Mouse (Mus musculus): ENCODE results near the gene Hdac7. TPM values are rescaled to one million over a fixed set of nuclear protein-coding genes. Genes with fewer than 3 reads are reported as not detected.

Hdac7 gene
- polyA plus RNA-seq, 1 experiment from 2014 or later = 20.4 TPM

GRCm38 (mm10) chr15:97763256-97764049 lies 80.8 kb downstream of the Hdac7 start:
- Histone ChIP-seq H3K27ac (no peak overlapping the region), H3K27me3 (no peaks in the 10 kb centered on the region), H3K36me3 (peaks cover 3% of the 10 kb centered on the region; the same call in 1 of the 2 replicates), H3K9me3 (replicated peaks) (no peaks in the 10 kb centered on the region), H3K4me2 (no peak overlapping the region), H3K4me3 (no peak overlapping the region), H3K9ac (no peak overlapping the region), H3K4me1 (replicated peaks) (peaks cover 41% of the 10 kb centered on the region)
- 65% methylated on average over 9 of the region's 9 CpGs for WGBS
- ATAC-seq (replicated peaks; ENCODE audit: insufficient number of reproducible peaks, insufficient read depth, low FRiP score, low read depth) = no peak

DNA sequence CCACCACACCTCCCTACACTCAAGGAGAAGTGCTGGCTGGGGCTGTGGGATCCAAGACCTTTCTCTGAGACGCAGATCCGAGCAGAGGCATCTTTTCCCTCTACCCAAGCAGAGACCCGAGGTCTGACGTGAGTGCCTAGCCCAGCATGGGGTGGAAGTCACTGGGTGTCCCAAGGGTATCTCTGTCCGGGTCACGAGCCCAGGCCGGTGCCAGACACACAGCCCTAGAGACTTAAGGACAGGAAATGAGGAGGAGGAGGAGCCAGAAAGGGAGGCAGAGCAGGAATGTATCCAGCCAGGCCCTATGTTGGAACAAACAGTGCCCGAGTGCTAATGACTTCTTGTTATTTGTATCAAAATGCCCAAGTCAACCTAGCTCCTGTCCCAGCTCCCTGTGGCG lies 81.6 kb downstream of the Hdac7 start:
- peaks cover 35% of the 10 kb centered on the region for H3K4me1 ChIP-seq (replicated peaks)
- H3K27me3 ChIP-seq = no peaks in the 10 kb centered on the region
- H3K4me3 ChIP-seq = no peak overlapping the region
- no peak for ATAC-seq (replicated peaks; ENCODE audit: insufficient number of reproducible peaks, insufficient read depth, low FRiP score, low read depth)
- 49% methylated on average over 9 of the region's 9 CpGs for WGBS
- no peaks in the 10 kb centered on the region for H3K9me3 ChIP-seq (replicated peaks)
- no peak overlapping the region for H3K4me2 ChIP-seq
- H3K9ac ChIP-seq = no peak overlapping the region
- H3K36me3 ChIP-seq = peaks cover 3% of the 10 kb centered on the region; the same call in 1 of the 2 replicates
- no peak overlapping the region for H3K27ac ChIP-seq

GRCm38 (mm10) chr15:97761438-97761837 lies 82.9 kb downstream of the Hdac7 start:
- Histone ChIP-seq H3K9me3 (replicated peaks) (no peaks in the 10 kb centered on the region), H3K36me3 (peaks cover 3% of the 10 kb centered on the region; the same call in 1 of the 2 replicates), H3K4me3 (no peak overlapping the region), H3K4me2 (no peak overlapping the region), H3K4me1 (replicated peaks) (peaks cover 23% of the 10 kb centered on the region), H3K9ac (no peak overlapping the region), H3K27me3 (no peaks in the 10 kb centered on the region), H3K27ac (no peak overlapping the region)
- 63% methylated on average over 13 of the region's 13 CpGs for WGBS
- ATAC-seq (replicated peaks; ENCODE audit: insufficient number of reproducible peaks, insufficient read depth, low FRiP score, low read depth) = no peak

DNA sequence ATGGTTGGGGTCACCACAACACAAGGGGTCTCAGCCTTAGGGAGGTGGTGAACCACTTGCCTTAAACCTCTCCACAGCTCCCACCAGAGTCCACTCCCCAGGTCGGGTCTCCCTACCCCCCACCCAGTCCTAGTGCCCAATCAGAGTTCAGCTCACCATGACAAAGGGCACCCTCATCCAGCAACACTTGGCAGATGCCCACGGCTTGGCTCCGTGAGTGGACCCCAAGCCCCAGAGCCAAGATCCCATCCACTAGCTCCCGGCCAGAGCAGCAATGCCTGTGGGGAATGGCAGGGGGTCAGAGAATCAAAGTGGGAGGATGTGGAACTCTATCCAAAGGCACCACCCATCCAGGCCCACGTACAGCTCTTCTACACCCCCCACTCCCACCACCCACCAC lies 83.3 kb downstream of the Hdac7 start:
- H3K27me3 ChIP-seq = no peaks in the 10 kb centered on the region
- no peak overlapping the region for H3K27ac ChIP-seq
- WGBS = 73% methylated on average over 5 of the region's 5 CpGs
- ATAC-seq (replicated peaks; ENCODE audit: insufficient number of reproducible peaks, insufficient read depth, low FRiP score, low read depth) = no peak
- H3K9ac ChIP-seq = no peak overlapping the region
- no peaks in the 10 kb centered on the region for H3K9me3 ChIP-seq (replicated peaks)
- no peak overlapping the region for H3K4me3 ChIP-seq
- H3K4me2 ChIP-seq = no peak overlapping the region
- H3K36me3 ChIP-seq = peaks cover 3% of the 10 kb centered on the region; the same call in 1 of the 2 replicates
- H3K4me1 ChIP-seq (replicated peaks) = peaks cover 20% of the 10 kb centered on the region

- Histone ChIP-seq H3K4me1 (replicated peaks) (peaks cover 24% of the 10 kb centered on the region), H3K27me3 (no peaks in the 10 kb centered on the region), H3K4me2 (no peak overlapping the region), H3K9me3 (replicated peaks) (no peaks in the 10 kb centered on the region), H3K4me3 (no peak overlapping the region), H3K9ac (no peak overlapping the region), H3K27ac (no peak overlapping the region), H3K36me3 (peaks cover 3% of the 10 kb centered on the region; the same call in 1 of the 2 replicates)
- 87% methylated on average over 9 of the region's 9 CpGs for WGBS
- ATAC-seq (replicated peaks; ENCODE audit: insufficient number of reproducible peaks, insufficient read depth, low FRiP score, low read depth) = no peak
Measured at GRCm38 (mm10) chr15:97760006-97760405, 84.3 kb downstream of the Hdac7 start.

DNA sequence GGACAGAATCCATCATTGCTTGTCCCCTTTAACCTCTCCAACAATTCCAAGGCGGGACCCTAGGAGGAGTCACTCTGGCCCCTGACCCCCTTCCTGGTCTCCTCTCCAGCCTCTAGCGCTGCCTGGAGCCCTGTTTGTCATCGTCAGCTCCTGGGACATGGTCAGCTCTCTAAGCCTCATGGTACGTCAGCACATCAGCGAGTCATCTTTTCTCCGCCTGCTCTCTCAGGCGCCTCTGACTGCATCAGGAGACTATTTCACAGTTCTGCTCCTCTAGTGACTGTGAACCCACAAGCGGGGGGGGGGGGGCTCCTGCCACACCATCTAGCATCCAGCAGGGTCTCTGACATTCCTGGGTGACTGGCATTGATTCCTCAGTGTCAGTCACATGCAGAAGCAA lies 88.9 kb downstream of the Hdac7 start:
- Histone ChIP-seq H3K4me2 (no peak overlapping the region), H3K9ac (no peak overlapping the region), H3K27ac (no peak overlapping the region), H3K9me3 (replicated peaks) (no peaks in the 10 kb centered on the region), H3K27me3 (no peaks in the 10 kb centered on the region), H3K36me3 (peaks cover 3% of the 10 kb centered on the region; the same call in 1 of the 2 replicates), H3K4me3 (no peak overlapping the region), H3K4me1 (replicated peaks) (peaks cover 38% of the 10 kb centered on the region)
- WGBS = 44% methylated on average over 8 of the region's 8 CpGs
- no peak for ATAC-seq (replicated peaks; ENCODE audit: insufficient number of reproducible peaks, insufficient read depth, low FRiP score, low read depth)

GRCm38 (mm10) chr15:97754476-97754875 lies 89.8 kb downstream of the Hdac7 start:
- Histone ChIP-seq H3K4me2 (no peak overlapping the region), H3K27ac (peak overlapping the region; percentile 24; the same call in 1 of the 2 replicates), H3K27me3 (no peaks in the 10 kb centered on the region), H3K4me3 (no peak overlapping the region), H3K9me3 (replicated peaks) (no peaks in the 10 kb centered on the region), H3K36me3 (peaks cover 3% of the 10 kb centered on the region; the same call in 1 of the 2 replicates), H3K9ac (peak overlapping the region; percentile 28; the same call in 1 of the 2 replicates), H3K4me1 (replicated peaks) (peaks cover 47% of the 10 kb centered on the region)
- ATAC-seq (replicated peaks; ENCODE audit: insufficient number of reproducible peaks, insufficient read depth, low FRiP score, low read depth) = no peak; the same call in 1 of the 2 replicates
- 29% methylated on average over 6 of the region's 6 CpGs for WGBS

DNA sequence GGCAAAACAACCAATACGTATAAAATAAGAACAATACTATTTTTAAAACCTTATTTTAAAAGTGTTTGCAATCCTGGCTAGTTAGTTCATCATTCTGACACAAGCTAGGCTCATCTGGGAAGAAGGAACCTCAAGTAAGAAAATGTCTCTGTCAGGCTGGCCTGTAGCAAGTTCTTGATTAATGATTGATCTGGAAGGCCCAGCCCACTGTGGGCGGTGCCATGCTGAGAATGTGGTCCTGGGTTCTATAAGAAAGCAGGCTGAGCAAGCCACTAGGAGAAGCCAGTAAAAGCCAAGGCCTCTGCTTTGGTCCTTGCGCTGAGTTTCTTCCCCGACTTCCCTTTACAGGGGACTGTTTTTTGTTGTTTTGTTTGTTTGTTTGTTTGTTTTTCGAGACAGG lies 91.8 kb downstream of the Hdac7 start:
- Histone ChIP-seq H3K36me3 (no peaks in the 10 kb centered on the region), H3K4me2 (no peak overlapping the region), H3K9me3 (replicated peaks) (no peaks in the 10 kb centered on the region), H3K27ac (no peak overlapping the region), H3K27me3 (no peaks in the 10 kb centered on the region), H3K9ac (no peak overlapping the region), H3K4me3 (no peak overlapping the region), H3K4me1 (replicated peaks) (peaks cover 66% of the 10 kb centered on the region)
- ATAC-seq (replicated peaks; ENCODE audit: insufficient number of reproducible peaks, insufficient read depth, low FRiP score, low read depth) = no peak
- WGBS = 88% methylated on average over 5 of the region's 5 CpGs

GRCm38 (mm10) chr15:97751676-97752075 lies 92.6 kb downstream of the Hdac7 start:
- peaks cover 4% of the 10 kb centered on the region; the same call in 1 of the 2 replicates for H3K36me3 ChIP-seq
- H3K27ac ChIP-seq = no peak overlapping the region
- no peak for ATAC-seq (replicated peaks; ENCODE audit: insufficient number of reproducible peaks, insufficient read depth, low FRiP score, low read depth)
- peaks cover 71% of the 10 kb centered on the region for H3K4me1 ChIP-seq (replicated peaks)
- no peaks in the 10 kb centered on the region for H3K27me3 ChIP-seq
- no peak overlapping the region for H3K9ac ChIP-seq
- no peaks in the 10 kb centered on the region for H3K9me3 ChIP-seq (replicated peaks)
- no peak overlapping the region for H3K4me2 ChIP-seq
- 37% methylated on average over 2 of the region's 2 CpGs for WGBS
- no peak overlapping the region for H3K4me3 ChIP-seq

DNA sequence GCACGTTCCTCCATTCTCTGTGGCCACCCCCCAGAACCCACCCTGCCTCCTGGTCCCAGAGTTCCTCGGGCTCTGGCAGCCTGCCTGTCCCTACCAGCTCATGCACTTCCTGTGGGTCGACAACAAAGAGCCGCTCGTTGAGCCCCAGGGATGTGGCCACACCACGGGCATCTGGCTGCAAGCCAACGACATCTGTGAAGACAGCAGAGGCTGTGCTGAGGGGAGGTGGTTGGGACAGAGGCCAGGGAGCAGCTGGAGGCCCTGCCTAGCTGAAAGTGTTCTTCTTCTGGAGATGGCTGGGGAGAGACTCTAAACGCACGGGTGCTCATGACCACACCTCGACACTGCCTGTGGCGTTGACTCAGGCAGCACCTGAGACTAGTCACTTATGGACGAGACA lies 93.6 kb downstream of the Hdac7 start:
- peak overlapping the region; percentile 29 for H3K4me2 ChIP-seq

GRCm38 (mm10) chr15:97749841-97750240 lies 94.5 kb downstream of the Hdac7 start:
- Histone ChIP-seq H3K4me1 (replicated peaks) (peaks cover 70% of the 10 kb centered on the region), H3K9ac (0 out of 2 replicates have a peak overlapping the region, but pooled peaks have one; percentile 9), H3K27me3 (no peaks in the 10 kb centered on the region), H3K4me2 (peak overlapping the region; percentile 29), H3K4me3 (peak overlapping the region; percentile 20), H3K9me3 (replicated peaks) (no peaks in the 10 kb centered on the region), H3K27ac (peak overlapping the region; percentile 82), H3K36me3 (peaks cover 4% of the 10 kb centered on the region; the same call in 1 of the 2 replicates)
- no peak for ATAC-seq (replicated peaks; ENCODE audit: insufficient number of reproducible peaks, insufficient read depth, low FRiP score, low read depth)
- WGBS = 77% methylated on average over 13 of the region's 13 CpGs

More for the DNA sequence above, 93.6 kb downstream of the Hdac7 start:
- H3K36me3 ChIP-seq = peaks cover 4% of the 10 kb centered on the region; the same call in 1 of the 2 replicates
- H3K9me3 ChIP-seq (replicated peaks) = no peaks in the 10 kb centered on the region
- peaks cover 70% of the 10 kb centered on the region for H3K4me1 ChIP-seq (replicated peaks)
- H3K27me3 ChIP-seq = no peaks in the 10 kb centered on the region
- no peak overlapping the region for H3K9ac ChIP-seq
- WGBS = 6% methylated on average over 12 of the region's 12 CpGs
- H3K4me3 ChIP-seq = peak overlapping the region; percentile 20; the same call in 1 of the 2 replicates
- peak; percentile 84 for ATAC-seq (replicated peaks; ENCODE audit: insufficient number of reproducible peaks, insufficient read depth, low FRiP score, low read depth)
- peak overlapping the region; percentile 82 for H3K27ac ChIP-seq
